Mouse (Mus musculus) kidney, adult 18-20 months (tissue): ENCODE measurements at regions not wholly inside any gene's neighbourhood (a gene's known extent, or its start where the extent isn't known, plus 50 kb on each side); places are given as distances from the start of the nearest gene placed in this dataset.
A peak's percentile ranks its signal among the peaks of the same experiment; 100 is the strongest.
"Not testable (repeated sequence)": the region's sequence is repeated elsewhere in the genome, so short reads cannot be mapped to it uniquely, and the experiment has no call there.

Experiments
- DNase-seq: peaks from one replicate; pipeline ENCODE4 v3.0.0; 2021

GRCm38 (mm10) chr12:70633194-70633593 is 180.3 kb downstream of the Tmx1 start:
- no peak for DNase-seq

GRCm38 (mm10) chr12:70633622-70634365 is 180.9 kb downstream of the Tmx1 start:
- no peak for DNase-seq

- no peak for DNase-seq
Measured at GRCm38 (mm10) chr12:70635997-70636396, 183.1 kb downstream of the Tmx1 start.

- no peak for DNase-seq
Measured at GRCm38 (mm10) chr12:70640186-70640585, 185.1 kb upstream of the Frmd6 start.

GRCm38 (mm10) chr12:70644910-70645309 is 180.4 kb upstream of the Frmd6 start:
- no peak for DNase-seq

- no peak for DNase-seq
Measured at GRCm38 (mm10) chr12:70645407-70645806, 179.9 kb upstream of the Frmd6 start.

GRCm38 (mm10) chr12:70647516-70647915 is 177.8 kb upstream of the Frmd6 start:
- no peak for DNase-seq

GRCm38 (mm10) chr12:70648179-70648811 is 177.0 kb upstream of the Frmd6 start:
- DNase-seq, result no peak

- no peak for DNase-seq
Measured at GRCm38 (mm10) chr12:70648812-70649188, 176.5 kb upstream of the Frmd6 start.

- no peak for DNase-seq
Measured at GRCm38 (mm10) chr12:70649691-70650090, 175.6 kb upstream of the Frmd6 start.

- no peak for DNase-seq
Measured at GRCm38 (mm10) chr12:70650470-70650869, 174.8 kb upstream of the Frmd6 start.

GRCm38 (mm10) chr12:70652751-70653150 is 172.6 kb upstream of the Frmd6 start:
- no peak for DNase-seq

GRCm38 (mm10) chr12:70653971-70654370 is 171.3 kb upstream of the Frmd6 start:
- DNase-seq, result no peak

GRCm38 (mm10) chr12:70654546-70654945 is 170.8 kb upstream of the Frmd6 start:
- DNase-seq, result peak; percentile 6

- no peak for DNase-seq
Measured at GRCm38 (mm10) chr12:70655411-70655811, 169.9 kb upstream of the Frmd6 start.

- no peak for DNase-seq
Measured at GRCm38 (mm10) chr12:70655900-70656544, 169.3 kb upstream of the Frmd6 start.

GRCm38 (mm10) chr12:70656805-70657492 is 168.4 kb upstream of the Frmd6 start:
- no peak for DNase-seq

GRCm38 (mm10) chr12:70657493-70657810 is 167.9 kb upstream of the Frmd6 start:
- no peak for DNase-seq

GRCm38 (mm10) chr12:70658106-70658505 is 167.2 kb upstream of the Frmd6 start:
- no peak for DNase-seq

GRCm38 (mm10) chr12:70660388-70660787 is 164.9 kb upstream of the Frmd6 start:
- DNase-seq, result no peak

- not testable (repeated sequence) for DNase-seq
Measured at GRCm38 (mm10) chr12:70668158-70668557, 157.2 kb upstream of the Frmd6 start.

GRCm38 (mm10) chr12:70672115-70672514 is 153.2 kb upstream of the Frmd6 start:
- DNase-seq, result no peak

- DNase-seq, result no peak
Measured at GRCm38 (mm10) chr12:70673188-70673587, 152.1 kb upstream of the Frmd6 start.

- no peak for DNase-seq
Measured at GRCm38 (mm10) chr12:70674144-70674543, 151.2 kb upstream of the Frmd6 start.
